ENCODE assay signal across 17 mouse cellular contexts in the genomic region with DNA sequence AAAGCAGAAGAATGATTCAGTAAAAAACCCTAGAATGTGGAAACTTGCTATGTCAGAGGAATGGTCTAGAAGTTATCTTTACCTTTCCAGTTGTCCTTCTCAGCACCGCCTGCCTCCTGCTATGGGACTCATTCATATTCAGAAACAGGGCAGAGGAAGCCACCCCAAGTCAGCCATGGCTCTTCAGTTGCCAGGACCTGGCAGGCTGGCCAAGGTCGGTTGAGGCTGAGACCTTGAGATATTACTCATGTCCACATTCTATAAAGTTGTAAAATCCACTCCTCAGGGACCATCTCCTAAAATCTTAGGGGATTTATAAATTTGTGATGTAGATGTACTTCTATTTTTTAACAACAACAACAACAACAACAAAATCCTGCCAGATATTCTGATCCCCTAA.
"Had no signal": no experiment of that assay in that cellular context is flagged by ENCODE, and none has a peak within 500 bp of the region (broad histone marks: within the 10 kb centered on the region; RNA-seq: fewer than 3 reads in every experiment).

No protein-coding gene starts in this region.

- H3K27ac ChIP-seq: kidney, postnatal 0 days; limb, embryonic 12.5 days; limb, embryonic 15.5 days; liver, embryonic 14.5 days; lung, embryonic 15.5 days; stomach, postnatal 0 days had no signal

- H3K4me2 ChIP-seq: limb, embryonic 12.5 days; limb, embryonic 15.5 days; liver, embryonic 11.5 days; lung, embryonic 15.5 days; midbrain, embryonic 11.5 days had no signal

- H3K9ac ChIP-seq: limb, embryonic 12.5 days; limb, embryonic 15.5 days; liver, embryonic 14.5 days; lung, embryonic 15.5 days had no signal

- H3K4me3 ChIP-seq: limb, embryonic 12.5 days; limb, embryonic 15.5 days; lung, embryonic 15.5 days had no signal

- DNase-seq: left cerebral cortex, postnatal 4 days; lung, adult 18-20 months; lung, postnatal 10 days; lung, postnatal 4 days; midbrain, embryonic 14.5 days; right cerebral cortex, postnatal 4 days; thymus, adult 2 months; thymus, postnatal 14 days; thymus, postnatal 4 days had no signal

- H3K4me1 ChIP-seq: limb, embryonic 15.5 days; lung, embryonic 15.5 days had no signal

- H3K9me3 ChIP-seq: limb, embryonic 12.5 days; limb, embryonic 15.5 days; lung, embryonic 15.5 days had no signal

- H3K27me3 ChIP-seq: limb, embryonic 12.5 days; limb, embryonic 15.5 days; lung, embryonic 15.5 days had no signal

- H3K36me3 ChIP-seq: limb, embryonic 12.5 days; limb, embryonic 15.5 days; lung, embryonic 15.5 days had no signal
